Mouse (Mus musculus) E14TG2a.4 (cell line): ENCODE data around the gene Man2c1.

Experiments used
- CTCF ChIP-seq: conservative IDR thresholded peaks from 2 replicates; pipeline ENCODE4 v1.5.1; 2014; ENCODE audit warnings: low read length
- POU5F1 ChIP-seq: IDR thresholded peaks from 2 replicates; pipeline ENCODE4 v1.6.1; 2014; ENCODE audit warnings: low read length, borderline replicate concordance

DNA sequence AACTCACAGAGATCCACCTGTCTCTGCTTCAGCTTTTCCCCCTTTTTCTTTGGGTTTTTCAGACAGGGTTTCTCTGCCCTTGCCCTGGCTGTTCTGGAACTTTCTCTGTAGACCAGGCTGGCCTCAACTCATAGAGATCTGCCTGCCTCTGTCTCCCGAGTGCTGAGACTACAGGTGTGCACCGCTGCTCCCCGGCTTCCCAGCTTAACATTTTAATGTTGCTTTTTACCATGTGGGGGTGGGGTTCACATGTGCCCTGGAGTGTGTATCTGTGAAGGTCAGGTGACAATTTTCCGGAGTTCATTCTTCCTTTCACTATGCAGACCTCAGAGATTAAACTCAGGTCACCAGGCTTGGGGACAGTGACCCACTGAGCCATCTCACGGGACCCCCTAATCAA lies 19.7 kb downstream of the Man2c1 start:
- no peak for TF ChIP-seq CTCF
- TF ChIP-seq POU5F1 = no peak
